ENCODE assay signal across 13 mouse cellular contexts in the genomic region with DNA sequence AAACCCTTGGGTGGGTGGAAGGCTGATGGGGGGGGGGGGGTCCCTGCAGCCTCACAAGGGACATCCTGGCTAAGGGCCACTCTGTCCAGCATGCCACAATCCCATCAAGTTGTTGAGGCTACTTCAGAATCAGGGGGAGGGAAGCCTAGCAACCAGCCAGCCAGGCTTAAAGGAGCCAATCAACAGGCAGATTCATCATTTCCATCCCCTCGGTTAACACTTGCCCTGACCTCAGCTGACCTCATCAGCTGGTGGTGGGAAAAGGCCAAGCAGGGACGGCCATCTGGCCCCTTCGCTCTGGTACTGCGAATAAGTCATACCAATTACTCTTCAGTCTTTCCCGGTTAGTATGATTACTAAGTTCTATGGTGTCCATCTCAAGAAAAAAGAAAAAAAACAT. TPM values are rescaled to one million over a fixed set of nuclear protein-coding genes. Genes with fewer than 3 reads are reported as not detected.
DNase-seq lines count a peak whose midpoint lies in the region; ATAC-seq lines count a peak whose summit lies in the region.
"Had no signal": no experiment of that assay in that cellular context is flagged by ENCODE, and none has a peak within 500 bp of the region (broad histone marks: within the 10 kb centered on the region; RNA-seq: fewer than 3 reads in every experiment).

No protein-coding gene starts in this region.

- peaks cover 10% of the 10 kb centered on the region; the same call in 1 of the 2 replicates for H3K36me3 ChIP-seq in neural tube, embryonic 15.5 days
- peaks cover 6% of the 10 kb centered on the region for H3K36me3 ChIP-seq in hindbrain, embryonic 16.5 days (ENCODE audit: control insufficient read depth, insufficient read depth, low read length)

- ATAC-seq in cerebellum, adult (ENCODE audit: insufficient number of reproducible peaks, low FRiP score, low TSS enrichment), result 0 out of 2 replicates have a peak, but pooled peaks have one; percentile 13
- ATAC-seq in neural tube, embryonic 15.5 days (ENCODE audit: low FRiP score), result no peak
- 0 out of 2 replicates have a peak, but pooled peaks have one; percentile 9 for ATAC-seq in hindbrain, embryonic 16.5 days

- no peak for DNase-seq in cerebellum, adult 11 months
- DNase-seq in neural tube, embryonic 10.5 days (ENCODE audit: extremely low spot score, low spot score), result peak; percentile 64
- no peak for DNase-seq in right cerebral cortex, adult 2 months (ENCODE audit: low spot score in 2 of 2)
- no peak for DNase-seq in thymus, adult 18-20 months
- no peak for DNase-seq in heart, adult 18-20 months
- DNase-seq: adrenal gland, adult 2 months; kidney, postnatal 25 days; lung, postnatal 14 days; thymus, postnatal 36 days had no signal

- no peak overlapping the region for H3K27ac ChIP-seq in neural tube, embryonic 15.5 days (replicated peaks)
- peak overlapping the region; percentile 48; the same call in 1 of the 2 replicates for H3K27ac ChIP-seq in hindbrain, embryonic 16.5 days (ENCODE audit: low read depth, low read length)
- H3K27ac ChIP-seq: neural tube, embryonic 12.5 days had no signal

- no peaks in the 10 kb centered on the region for H3K9me3 ChIP-seq in neural tube, embryonic 15.5 days (replicated peaks)
- H3K9me3 ChIP-seq in hindbrain, embryonic 16.5 days (ENCODE audit: control insufficient read depth, low read length), result no peaks in the 10 kb centered on the region
- H3K9me3 ChIP-seq: neural tube, embryonic 12.5 days had no signal

- no peak overlapping the region for H3K4me3 ChIP-seq in neural tube, embryonic 15.5 days (replicated peaks)
- H3K4me3 ChIP-seq in hindbrain, embryonic 16.5 days (ENCODE audit: low read length), result no peak overlapping the region
- H3K4me3 ChIP-seq: neural tube, embryonic 12.5 days had no signal

- no peaks in the 10 kb centered on the region for H3K27me3 ChIP-seq in neural tube, embryonic 15.5 days (replicated peaks)
- no peaks in the 10 kb centered on the region for H3K27me3 ChIP-seq in hindbrain, embryonic 16.5 days (replicated peaks; ENCODE audit: control insufficient read depth, insufficient read depth, low read length)
- H3K27me3 ChIP-seq: neural tube, embryonic 12.5 days had no signal

- no peak overlapping the region for H3K9ac ChIP-seq in neural tube, embryonic 15.5 days (replicated peaks)
- H3K9ac ChIP-seq in hindbrain, embryonic 16.5 days (ENCODE audit: low read depth, low read length), result no peak overlapping the region
- H3K9ac ChIP-seq: neural tube, embryonic 12.5 days had no signal

- H3K4me1 ChIP-seq in neural tube, embryonic 15.5 days, result peaks cover 33% of the 10 kb centered on the region
- H3K4me1 ChIP-seq in hindbrain, embryonic 16.5 days (ENCODE audit: control insufficient read depth, insufficient read depth, low read depth, low read length), result peaks cover 21% of the 10 kb centered on the region

- H3K4me2 ChIP-seq in neural tube, embryonic 15.5 days, result no peak overlapping the region
- H3K4me2 ChIP-seq in hindbrain, embryonic 16.5 days (ENCODE audit: low read length), result no peak overlapping the region
- H3K4me2 ChIP-seq: neural tube, embryonic 12.5 days had no signal

- WGBS in neural tube, embryonic 15.5 days, result 29% methylated on average over 5 of the region's 5 CpGs
- WGBS in hindbrain, embryonic 16.5 days, result 27% methylated on average over 5 of the region's 5 CpGs

RNA-seq across cellular contexts. Expression of gene Uck2, which starts 44.8 kb away (rescaled TPM):
- polyA plus RNA-seq in neural tube, embryonic 15.5 days (2015; fragmentation: Nextera tagmentation; extraction: Ambion mirVana), result 46.6 and 75.5 TPM in 2 replicates
- 43.0 and 45.2 TPM in 2 replicates for polyA plus RNA-seq in hindbrain, embryonic 16.5 days (2015; fragmentation: Nextera tagmentation; extraction: Ambion mirVana)
- 10 to 100 TPM; 41.8 to 43.8 TPM for total RNA-seq in heart, adult 18-20 months (2021)
